Mouse (Mus musculus) intestine, postnatal 0 days (tissue): ENCODE measurements around the gene Scn11a. TPM values are rescaled to one million over a fixed set of nuclear protein-coding genes. Genes with fewer than 3 reads are reported as not detected.

ENCODE experiments used
- ATAC-seq: fragments of 200-750 bp; cut with Nextera tagmentation; 2 replicates; pipeline ENCODE4 v1.8.0; 2017; ENCODE audit warnings: mild to moderate bottlenecking, moderate TSS enrichment, moderate library complexity
- H3K27ac ChIP-seq: fragments of 300-500 bp; sonication (generic); 2 replicates; pipeline ENCODE4 v1.5.1; 2014; ENCODE audit warnings: mild to moderate bottlenecking, low read depth, low read length, moderate library complexity
- H3K27me3 ChIP-seq: fragments of 300-500 bp; sonication (generic); replicated peaks from 2 replicates; pipeline ENCODE4 v1.6.1; 2014; ENCODE audit warnings: low read length, mixed read lengths; ENCODE audit not compliant: control insufficient read depth, insufficient read depth
- H3K36me3 ChIP-seq: fragments of 300-500 bp; sonication (generic); 2 replicates; pipeline ENCODE4 v1.6.1; 2014; ENCODE audit warnings: mild to moderate bottlenecking, moderate library complexity; ENCODE audit not compliant: control insufficient read depth, insufficient read depth
- H3K4me1 ChIP-seq: fragments of 300-500 bp; sonication (generic); replicated peaks from 2 replicates; pipeline ENCODE4 v1.6.1; 2014; ENCODE audit warnings: antibody characterized with exemption, low read length, mixed read lengths; ENCODE audit not compliant: control insufficient read depth, insufficient read depth
- H3K4me2 ChIP-seq: fragments of 300-500 bp; sonication (generic); replicated peaks from 2 replicates; pipeline ENCODE4 v1.6.1; 2014; ENCODE audit warnings: low read depth, mild to moderate bottlenecking, moderate library complexity
- H3K4me3 ChIP-seq: fragments of 300-500 bp; sonication (generic); 2 replicates; pipeline ENCODE4 v1.5.1; 2014; ENCODE audit warnings: low read depth, low read length
- H3K9ac ChIP-seq: fragments of 300-500 bp; sonication (generic); 2 replicates; pipeline ENCODE4 v1.6.1; 2014; ENCODE audit warnings: mild to moderate bottlenecking, low read depth, low read length
- H3K9me3 ChIP-seq: fragments of 300-500 bp; sonication (generic); 2 replicates; pipeline ENCODE4 v1.6.1; 2016; ENCODE audit warnings: mixed run types; ENCODE audit not compliant: control insufficient read depth
- CTCF ChIP-seq: sonication (generic); IDR thresholded peaks from 2 replicates; pipeline ENCODE4 v1.5.1; 2016; ENCODE audit warnings: low read depth, mild to moderate bottlenecking, control low read depth, antibody characterized with exemption, moderate library complexity
- WGBS: fragments of 180-500 bp; shearing (Covaris S2); extraction: QIAGEN DNeasy Blood & Tissue Kit; methylation state at CpG from one replicate; pipeline ENCODE4 v1.1.7; 2014; 5-methylcytosine and 5-hydroxymethylcytosine counted together
- polyA plus RNA-seq: library from polyadenylated mRNA; unstranded; fragments of >200 nt; fragmentation: Nextera tagmentation; extraction: Ambion mirVana; gene quantifications from 2 replicates; pipeline ENCODE4 v1.2.1, GENCODE M21; 2015

Scn11a gene
- polyA plus RNA-seq, 1 experiment from 2014 or later = 0.25 TPM

GRCm38 (mm10) chr9:119725293-119725862 is 99.9 kb downstream of the Scn11a start:
- H3K27me3 ChIP-seq = no peaks in the 10 kb centered on the region
- H3K9ac ChIP-seq = no peak overlapping the region
- no peak overlapping the region for H3K4me2 ChIP-seq
- H3K36me3 ChIP-seq = no peaks in the 10 kb centered on the region
- 53% methylated on average over 6 of the region's 6 CpGs for WGBS
- TF ChIP-seq CTCF = no peak
- ATAC-seq = no peak
- H3K9me3 ChIP-seq = no peaks in the 10 kb centered on the region
- H3K4me3 ChIP-seq = no peak overlapping the region
- H3K27ac ChIP-seq = no peak overlapping the region
- H3K4me1 ChIP-seq = no peaks in the 10 kb centered on the region

- Histone ChIP-seq H3K4me1 (no peaks in the 10 kb centered on the region), H3K9me3 (no peaks in the 10 kb centered on the region), H3K4me2 (no peak within 1 kb of the TSS), H3K4me3 (no peak within 1 kb of the TSS), H3K36me3 (no peaks in the 10 kb centered on the region), H3K27ac (no peak within 1 kb of the TSS), H3K27me3 (no peaks in the 10 kb centered on the region; the same call in 1 of the 2 replicates), H3K9ac (no peak within 1 kb of the TSS)
- 83% methylated on average over 11 of the region's 11 CpGs for WGBS
- no peak for TF ChIP-seq CTCF
- ATAC-seq = no peak
Observed at GRCm38 (mm10) chr9:119719222-119719621, 106.0 kb downstream of the Scn11a start, which contains the start of gene Scn10a. Gene Scn10a (minus strand): TSS chr9:119719322.

- no peaks in the 10 kb centered on the region for H3K27me3 ChIP-seq
- H3K9me3 ChIP-seq = no peaks in the 10 kb centered on the region
- 12% methylated on average over 6 of the region's 6 CpGs for WGBS
- no peaks in the 10 kb centered on the region for H3K36me3 ChIP-seq
- no peak for TF ChIP-seq CTCF
- no peak overlapping the region for H3K27ac ChIP-seq
- H3K4me1 ChIP-seq = no peaks in the 10 kb centered on the region
- H3K9ac ChIP-seq = no peak overlapping the region
- H3K4me2 ChIP-seq = no peak overlapping the region
- ATAC-seq = no peak
- H3K4me3 ChIP-seq = no peak overlapping the region
Observed at GRCm38 (mm10) chr9:119706700-119707099, 118.6 kb downstream of the Scn11a start.

Other genes with a start within 250 kb of the Scn11a start
- 0.30 and 0.34 TPM in 2 replicates for gene Scn5a, start 246.4 kb downstream of the Scn11a start, polyA plus RNA-seq
- gene Scn10a, start 106.1 kb downstream of the Scn11a start, polyA plus RNA-seq = 0.04 TPM in 1 of 2 replicates, not detected in the other
- gene Wdr48, start 69.4 kb upstream of the Scn11a start, polyA plus RNA-seq = 14.3 and 16.5 TPM in 2 replicates
- gene Gorasp1, start 112.1 kb upstream of the Scn11a start, polyA plus RNA-seq = 14.4 and 16.4 TPM in 2 replicates
- not detected in 2 replicates for gene Ttc21a, start 112.2 kb upstream of the Scn11a start, polyA plus RNA-seq
- 3.8 and 4.2 TPM in 2 replicates for gene Csrnp1, start 159.2 kb upstream of the Scn11a start, polyA plus RNA-seq
- 0.10 and 0.14 TPM in 2 replicates for gene Xirp1, start 198.1 kb upstream of the Scn11a start, polyA plus RNA-seq
- gene Cx3cr1, start 244.4 kb upstream of the Scn11a start, polyA plus RNA-seq = 5.4 and 6.5 TPM in 2 replicates